Mouse (Mus musculus): ENCODE measurements at regions not wholly inside any gene's neighbourhood (a gene's known extent, or its start where the extent isn't known, plus 50 kb on each side); places are given as distances from the start of the nearest gene placed in this dataset.
A peak's percentile ranks its signal among the peaks of the same experiment; 100 is the strongest.

DNA sequence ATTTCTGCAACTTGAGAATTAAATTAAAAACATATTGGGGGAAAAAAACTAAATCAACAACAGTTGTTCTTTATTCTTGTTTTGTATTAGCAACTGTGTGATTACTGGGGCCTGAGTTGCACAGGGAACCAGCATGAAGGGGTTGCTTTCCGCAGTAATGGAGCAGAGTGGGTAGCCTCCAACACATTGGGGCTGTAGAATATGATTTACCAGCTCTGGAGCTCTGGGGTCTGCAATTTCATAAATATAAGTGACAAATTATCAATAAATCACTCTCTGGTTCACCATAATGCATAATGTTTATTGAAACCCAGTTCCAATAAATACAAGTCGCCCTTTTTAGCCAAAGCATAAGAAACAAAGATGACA lies 209.4 kb upstream of the Hand2 start:
- no peak for DNase-seq (ENCODE audit: low spot score in 2 of 2)
- intact Hi-C loops (cut with DNase I), result no loop called here

DNA sequence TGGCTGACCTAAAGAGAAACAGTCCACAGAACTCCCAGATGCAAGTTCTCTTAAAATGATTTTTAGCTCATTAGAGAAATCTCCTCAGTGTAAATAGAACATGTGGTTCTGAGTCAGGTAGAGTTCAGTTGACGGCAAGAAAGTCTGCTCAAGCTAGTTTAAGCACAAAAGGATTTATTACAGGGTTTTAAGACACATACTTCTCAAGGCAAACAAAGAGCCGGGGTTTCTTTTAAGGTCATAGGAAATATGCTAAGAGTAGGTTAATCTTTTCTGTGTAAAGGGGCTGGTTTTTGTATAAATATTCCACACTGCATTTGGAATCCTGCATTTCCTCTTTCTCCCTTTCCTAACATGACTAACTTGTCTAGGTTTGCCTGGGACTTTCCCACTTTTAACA lies 206.9 kb upstream of the Hand2 start:
- no peak for DNase-seq (ENCODE audit: low spot score in 2 of 2)
- intact Hi-C loops (cut with DNase I), result no loop called here

DNA sequence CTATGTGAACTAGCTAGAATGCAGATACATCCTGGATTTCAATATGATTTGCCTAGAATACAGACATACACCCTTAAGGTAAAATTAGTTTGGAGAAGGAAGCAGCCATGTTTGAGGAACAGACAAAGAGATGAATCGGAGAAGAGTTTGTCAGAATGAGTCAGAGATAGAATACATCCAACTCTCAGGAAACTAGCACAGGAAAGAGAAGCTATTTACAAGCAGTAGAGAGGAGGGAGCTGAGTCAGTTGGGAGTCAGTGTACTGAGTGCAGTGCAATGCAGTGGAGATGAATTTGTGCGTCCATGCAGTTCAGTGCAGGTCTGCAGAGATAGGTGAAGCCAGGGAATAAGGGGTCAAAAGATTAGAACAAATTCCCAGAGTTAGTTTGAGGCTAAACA lies 205.5 kb upstream of the Hand2 start:
- intact Hi-C loops (cut with DNase I), result no loop called here
- DNase-seq (ENCODE audit: low spot score in 2 of 2), result no peak

DNA sequence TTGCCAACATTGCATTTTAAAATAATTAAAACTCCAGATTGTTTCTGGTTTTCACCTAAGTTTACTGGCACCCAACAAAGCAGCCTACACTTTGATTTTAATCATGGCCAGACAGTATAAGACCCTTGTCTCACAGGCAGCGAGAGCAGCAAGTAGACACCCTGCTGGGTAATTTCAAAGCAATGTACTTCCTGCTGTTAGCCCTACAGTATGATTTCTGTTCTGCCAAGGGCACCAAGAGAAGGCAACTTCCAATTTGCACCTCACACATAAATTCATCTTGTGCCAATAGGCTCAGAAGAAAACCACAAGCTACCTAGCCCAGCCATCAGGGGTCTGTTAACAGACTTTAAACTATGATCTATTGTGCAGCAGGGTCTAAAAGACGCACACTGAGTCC lies 186.7 kb upstream of the Hand2 start:
- intact Hi-C loops (cut with DNase I), result no loop called here
- DNase-seq (ENCODE audit: low spot score in 2 of 2), result no peak

DNA sequence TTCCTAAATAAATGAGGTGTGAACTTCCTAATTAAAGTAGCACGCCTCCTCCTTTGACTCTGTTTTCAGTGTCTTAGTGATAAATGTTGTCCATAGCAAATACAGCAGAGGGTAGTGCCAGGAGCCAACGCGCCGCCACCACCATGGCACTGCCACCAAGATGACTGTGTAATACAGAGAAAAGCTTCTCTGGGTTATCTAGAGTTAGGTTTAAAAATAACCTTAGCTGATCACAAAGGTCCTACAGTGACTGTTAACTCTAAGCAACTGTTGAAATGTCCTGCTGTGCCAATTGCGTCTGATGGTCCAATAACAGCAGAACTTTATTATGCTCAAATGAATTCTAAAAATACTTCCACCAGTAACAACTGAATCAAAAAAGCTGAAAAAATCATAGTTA lies 186.1 kb upstream of the Hand2 start:
- intact Hi-C loops (cut with DNase I), result no loop called here
- DNase-seq (ENCODE audit: low spot score in 2 of 2), result no peak

DNA sequence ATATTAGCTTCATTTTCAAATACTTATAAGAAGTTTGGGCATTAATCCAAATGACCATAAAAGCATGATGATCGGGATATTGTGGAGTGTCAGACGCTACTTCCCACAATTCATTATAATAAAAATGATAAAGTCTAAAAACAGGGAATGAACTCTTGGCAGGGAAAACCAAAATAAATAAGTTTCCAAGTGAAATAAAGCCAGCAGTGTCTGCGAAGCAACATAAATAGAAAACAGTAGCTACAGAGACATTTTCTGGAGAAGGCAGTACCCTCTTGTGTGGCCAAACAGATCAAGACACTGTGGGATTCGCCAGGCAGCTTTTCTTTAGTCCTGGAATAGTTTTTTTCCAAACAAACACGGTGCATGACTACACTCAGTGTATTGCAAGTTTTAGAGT lies 172.7 kb upstream of the Hand2 start:
- intact Hi-C loops (cut with DNase I), result no loop called here
- no peak for DNase-seq (ENCODE audit: low spot score in 2 of 2)

DNA sequence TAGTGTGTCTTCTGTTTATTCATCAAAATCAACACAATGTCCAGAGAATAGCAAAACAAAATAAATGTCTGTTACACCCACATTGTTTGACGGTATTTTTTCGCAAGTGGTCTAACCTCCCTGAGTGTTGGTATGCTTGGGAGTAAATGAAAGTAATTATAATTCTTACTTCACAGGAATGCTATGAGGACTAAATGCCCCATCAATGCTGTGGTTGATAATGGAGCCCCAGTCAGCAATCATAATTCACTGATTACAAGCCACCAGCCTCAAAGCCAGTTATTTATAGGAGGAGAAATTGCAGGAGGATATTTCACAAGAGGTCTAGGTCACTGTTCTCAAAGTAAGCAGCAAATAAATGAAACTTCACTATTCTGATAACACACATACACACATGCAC lies 129.6 kb upstream of the Hand2 start:
- intact Hi-C loops (cut with DNase I), result no loop called here

DNA sequence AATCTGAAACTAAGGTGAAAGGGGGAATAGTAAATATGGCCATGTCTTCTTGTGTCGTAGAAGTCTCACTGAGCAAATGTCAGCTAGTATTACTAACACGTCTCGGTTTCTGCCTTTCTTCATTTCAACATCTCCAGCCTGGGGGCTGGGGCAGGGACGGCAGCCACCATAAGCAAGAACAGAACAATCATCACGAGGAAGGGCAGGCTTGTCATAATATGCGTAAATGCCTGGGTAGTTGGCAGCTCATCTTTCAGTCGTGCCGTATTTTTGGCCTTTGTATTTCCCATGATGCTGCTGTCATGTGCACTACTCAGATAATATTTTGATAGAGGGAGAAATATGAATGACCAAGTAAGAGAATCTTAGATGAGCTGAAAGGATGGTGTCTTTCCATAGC lies 120.5 kb upstream of the Hand2 start:
- intact Hi-C loops (cut with DNase I), result no loop called here
- DNase-seq (ENCODE audit: low spot score in 2 of 2), result no peak

More for the DNA sequence above, 129.6 kb upstream of the Hand2 start:
- DNase-seq (ENCODE audit: low spot score in 2 of 2), result no peak

DNA sequence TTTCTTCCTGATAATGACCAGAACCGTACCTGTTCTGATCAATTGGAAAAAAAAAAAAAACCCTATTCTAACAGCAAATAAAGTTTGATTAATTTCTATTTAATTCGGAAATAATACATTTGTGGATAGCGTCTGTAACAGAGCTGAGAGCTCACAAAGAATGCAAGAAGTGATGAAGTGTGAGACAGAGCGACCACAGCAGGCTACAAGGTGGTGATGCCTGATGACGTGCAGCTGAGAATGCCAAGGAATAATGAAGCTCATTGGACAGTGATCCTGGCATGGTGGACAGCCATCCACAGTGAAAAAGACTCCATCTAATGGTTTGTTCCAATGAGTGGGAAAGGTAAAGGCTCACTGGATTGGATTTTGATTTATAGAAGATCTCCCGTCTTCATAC lies 111.2 kb upstream of the Hand2 start:
- intact Hi-C loops (cut with DNase I), result no loop called here
- no peak for DNase-seq (ENCODE audit: low spot score in 2 of 2)

DNA sequence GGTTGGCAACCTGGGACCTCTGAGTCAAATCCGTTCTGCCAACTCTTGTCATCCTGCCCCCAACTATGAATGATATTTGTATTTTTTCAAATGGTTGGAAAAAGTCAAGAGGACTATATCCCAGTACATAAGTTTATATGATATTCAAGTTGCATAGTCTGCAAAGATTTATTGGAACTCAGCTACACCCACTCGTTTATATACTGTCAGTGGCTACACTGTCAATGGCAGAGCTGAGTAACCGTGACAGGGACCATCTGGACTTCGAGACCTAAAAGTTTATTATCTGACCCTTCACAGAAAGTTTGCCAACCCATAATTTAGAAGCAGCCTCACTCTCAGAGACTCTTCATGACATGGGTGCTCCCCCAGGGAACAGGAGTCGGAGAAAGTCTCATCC lies 107.7 kb upstream of the Hand2 start:
- intact Hi-C loops (cut with DNase I), result no loop called here
- no peak for DNase-seq (ENCODE audit: low spot score in 2 of 2)

DNA sequence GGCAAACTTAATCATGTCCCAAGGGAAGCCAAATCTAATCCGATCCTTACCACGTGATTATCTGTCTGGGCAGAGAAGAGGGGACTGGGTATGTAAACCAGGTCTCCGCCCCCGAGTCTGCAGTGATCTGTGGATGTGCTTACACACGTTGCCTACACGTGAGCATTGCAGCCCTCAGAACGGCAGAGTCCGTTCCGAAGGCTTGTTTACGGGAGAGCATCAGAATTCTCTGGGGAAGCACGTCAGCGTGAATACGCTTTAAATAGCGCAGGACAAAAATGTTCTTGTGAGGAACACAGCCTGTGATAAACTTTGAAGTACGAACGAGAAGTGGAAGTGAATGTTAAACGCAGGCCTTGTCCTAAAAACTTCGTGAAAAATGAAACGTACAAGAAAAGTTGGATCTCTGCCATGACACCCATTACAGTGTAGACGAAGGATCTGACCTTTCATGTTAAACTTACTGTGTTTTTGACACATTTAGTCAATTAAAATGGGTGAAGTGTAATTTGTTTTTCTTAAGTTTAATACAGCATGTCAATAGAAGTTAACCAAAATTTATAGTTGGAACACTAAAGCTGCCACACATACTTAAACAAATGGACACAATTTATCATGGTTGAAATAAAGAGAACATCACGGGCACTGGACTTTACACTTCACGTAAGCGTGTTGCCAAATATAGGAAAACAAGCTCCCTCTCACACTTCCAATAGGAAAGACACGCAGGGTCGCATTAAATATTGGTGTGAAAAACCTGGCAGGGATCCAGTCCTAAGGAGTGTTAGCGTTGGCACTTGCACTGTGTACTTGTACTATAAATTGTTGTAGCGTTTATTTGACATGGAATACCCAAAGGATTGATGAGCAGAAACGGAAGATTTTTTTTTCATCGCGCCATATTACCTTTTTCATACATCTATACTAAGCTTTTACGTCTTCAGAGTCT lies 106.5 kb upstream of the Hand2 start:
- intact Hi-C loops (cut with DNase I), result no loop called here
- DNase-seq (ENCODE audit: low spot score in 2 of 2), result peak in 1 of 2 experiments; percentile 3

DNA sequence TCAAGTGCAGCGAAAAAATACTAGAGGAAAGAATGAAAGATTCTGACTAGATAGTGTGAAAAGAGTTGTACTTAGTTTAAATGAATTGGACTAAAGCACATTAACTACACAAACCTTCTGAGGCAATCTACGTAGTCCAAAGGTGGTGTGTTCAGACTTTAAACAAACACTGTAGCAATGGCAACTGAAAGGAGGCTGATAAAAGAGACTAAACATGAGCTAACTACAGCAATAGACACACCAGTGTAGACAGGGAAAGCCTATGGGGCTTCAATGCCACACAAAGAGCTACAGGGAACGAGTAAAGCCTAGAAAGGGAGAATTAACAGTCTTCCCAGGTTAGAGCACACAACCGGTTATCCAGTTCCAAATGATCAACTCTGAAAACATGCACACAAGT lies 90.2 kb upstream of the Hand2 start:
- intact Hi-C loops (cut with DNase I), result no loop called here
- no peak for DNase-seq (ENCODE audit: low spot score in 2 of 2)

DNA sequence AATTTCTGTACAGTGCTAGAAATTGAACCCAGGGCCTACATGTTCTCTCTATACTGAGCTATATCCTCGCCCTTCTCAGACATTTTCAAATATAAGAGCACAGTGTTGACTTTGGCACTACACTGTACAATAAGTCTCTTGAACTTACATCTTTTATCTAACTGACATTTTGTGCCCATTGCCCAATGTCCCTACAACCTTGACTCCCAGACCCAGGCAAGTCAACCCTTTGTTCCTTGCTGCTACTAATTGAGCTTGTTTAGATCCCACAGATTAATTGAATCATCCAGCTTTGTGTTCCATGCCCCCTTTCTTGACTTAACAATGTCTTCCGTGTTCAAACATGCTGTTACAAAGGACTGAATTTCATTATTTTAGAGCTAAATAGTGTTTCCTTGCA lies 78.5 kb upstream of the Hand2 start:
- intact Hi-C loops (cut with DNase I), result no loop called here
- no peak for DNase-seq (ENCODE audit: low spot score in 2 of 2)

DNA sequence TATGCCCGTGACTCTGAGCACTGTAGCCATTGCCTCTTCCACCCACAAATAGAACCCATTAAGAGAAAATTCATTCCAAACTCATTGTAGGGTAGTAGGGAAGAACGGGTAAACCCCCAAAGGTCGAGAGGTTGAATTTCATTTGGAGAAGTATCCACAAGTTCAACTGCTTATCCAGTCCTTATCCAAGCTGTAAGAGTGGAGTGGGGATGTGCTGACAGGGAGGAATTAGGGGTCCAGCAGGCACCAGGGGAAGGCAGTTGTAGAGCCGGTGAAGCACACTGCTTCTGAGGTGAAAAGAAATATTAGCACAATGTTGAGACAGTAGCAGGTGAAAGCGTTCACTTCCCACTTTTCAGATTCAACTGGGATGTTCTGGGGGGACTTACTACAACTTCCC lies 71.7 kb upstream of the Hand2 start:
- intact Hi-C loops (cut with DNase I), result no loop called here
- no peak for DNase-seq (ENCODE audit: low spot score in 2 of 2)
